Mouse (Mus musculus) cerebellum, adult 2 months (tissue): Measurements from ENCODE around the gene Gmeb1.

Experiments used
- CTCF ChIP-seq: fragments of 200-500 bp; IDR thresholded peaks from 2 replicates; pipeline ENCODE4 v1.5.1; 2011; ENCODE audit warnings: low read depth, mild to moderate bottlenecking, control low read depth, low read length, moderate library complexity, borderline replicate concordance; ENCODE audit not compliant: insufficient read depth
- POLR2A ChIP-seq: fragments of 200-500 bp; IDR thresholded peaks from 2 replicates; pipeline ENCODE4 v1.6.1; 2011; ENCODE audit warnings: low read length, control low read depth, borderline replicate concordance; ENCODE audit not compliant: insufficient read depth

GRCm38 (mm10) chr4:132306004-132306403 lies 44.6 kb upstream of the Gmeb1 start:
- no peak for TF ChIP-seq CTCF
- no peak for TF ChIP-seq POLR2A
